Mouse (Mus musculus): ENCODE data around the gene Dst.

DNA sequence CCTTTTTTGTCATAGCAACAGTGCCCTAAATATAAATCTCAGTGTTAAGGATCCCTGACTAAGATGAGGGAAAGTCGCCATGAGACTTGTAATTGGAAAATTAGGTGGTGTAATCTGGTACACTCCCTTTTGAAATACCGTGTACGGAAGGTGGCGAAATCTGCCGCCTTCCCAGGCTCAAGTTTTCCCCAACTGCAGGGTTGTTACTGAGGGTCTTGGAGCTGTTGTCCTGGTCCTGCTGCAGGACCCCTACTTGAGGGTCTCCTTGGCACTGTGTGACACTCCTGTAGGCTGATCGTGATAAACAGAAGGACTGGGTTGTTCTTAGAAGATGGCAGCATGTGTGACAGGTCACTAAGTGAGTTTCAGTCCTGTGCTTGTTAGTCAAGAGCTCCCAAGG is 169.9 kb downstream of the Dst start:
- no peak for TF ChIP-seq CTCF (IDR thresholded peaks at IDR 0.05; ENCODE audit: low read depth)
- TF ChIP-seq EP300 (IDR thresholded peaks at IDR 0.05; ENCODE audit: low read depth), result no peak

All from liver, embryonic 14.5 days (tissue).